16 mouse cellular contexts compared by ENCODE assay signal in genomic region chr16:73404509-73404908, GRCm38 (mm10).
DNase-seq lines count a peak whose midpoint lies in the region; ATAC-seq lines count a peak whose summit lies in the region.
"Had no signal": no experiment of that assay in that cellular context is flagged by ENCODE, and none has a peak within 500 bp of the region (broad histone marks: within the 10 kb centered on the region; RNA-seq: fewer than 3 reads in every experiment).

No protein-coding gene starts in this region.

- no peak for DNase-seq in lung, postnatal 4 days
- DNase-seq in layer of hippocampus, adult 8-10 months (ENCODE audit: low spot score in 2 of 2) = peak; percentile 11 to 18
- peak; percentile 8 for DNase-seq in mesoderm, embryonic 11.5 days (ENCODE audit: low read depth, low spot score)
- DNase-seq in cerebellum, adult 11-12 months = no peak
- no peak for DNase-seq in B cell, adult 2 months
- DNase-seq in T-cell, adult 2 months (ENCODE audit: low spot score) = no peak
- DNase-seq: adrenal gland, postnatal 36 days; cerebellum, postnatal 36 days; kidney, adult 9 months; liver, postnatal 0 days had no signal

- WGBS in lung, embryonic 15.5 days = 44% methylated on average over 3 of the region's 3 CpGs
- WGBS in forebrain, embryonic 16.5 days = 27% methylated on average over 3 of the region's 3 CpGs

- H3K4me1 ChIP-seq in lung, embryonic 15.5 days = no peaks in the 10 kb centered on the region
- peaks cover 6% of the 10 kb centered on the region for H3K4me1 ChIP-seq in forebrain, embryonic 16.5 days (replicated peaks; ENCODE audit: control insufficient read depth, insufficient read depth, low read length)
- H3K4me1 ChIP-seq: hindbrain, embryonic 10.5 days; limb, embryonic 15.5 days had no signal

- peak; percentile 49; the same call in 1 of the 2 replicates for ATAC-seq in lung, embryonic 15.5 days (ENCODE audit: borderline replicate concordance, extremely low read depth, low FRiP score, low TSS enrichment)
- peak; percentile 43; the same call in 1 of the 2 replicates for ATAC-seq in forebrain, embryonic 16.5 days
- ATAC-seq: inflammation-experienced regulatory T-cells, adult 6 months; liver, postnatal 0 days; midbrain, embryonic 16.5 days had no signal

- H3K9me3 ChIP-seq in lung, embryonic 15.5 days = no peaks in the 10 kb centered on the region
- no peaks in the 10 kb centered on the region for H3K9me3 ChIP-seq in forebrain, embryonic 16.5 days (ENCODE audit: control insufficient read depth, low read length)
- H3K9me3 ChIP-seq: hindbrain, embryonic 10.5 days; limb, embryonic 15.5 days had no signal

- H3K27me3 ChIP-seq in lung, embryonic 15.5 days = no peaks in the 10 kb centered on the region
- no peaks in the 10 kb centered on the region for H3K27me3 ChIP-seq in forebrain, embryonic 16.5 days (replicated peaks; ENCODE audit: control insufficient read depth, insufficient read depth, low read length)
- H3K27me3 ChIP-seq: limb, embryonic 15.5 days had no signal

- no peak overlapping the region for H3K27ac ChIP-seq in lung, embryonic 15.5 days
- no peak overlapping the region for H3K27ac ChIP-seq in forebrain, embryonic 16.5 days (ENCODE audit: low read length)
- H3K27ac ChIP-seq: hindbrain, embryonic 10.5 days; limb, embryonic 15.5 days had no signal

- H3K4me3 ChIP-seq in lung, embryonic 15.5 days = no peak overlapping the region
- no peak overlapping the region for H3K4me3 ChIP-seq in forebrain, embryonic 16.5 days (replicated peaks; ENCODE audit: low read length)
- H3K4me3 ChIP-seq: hindbrain, embryonic 10.5 days; limb, embryonic 15.5 days had no signal

- H3K4me2 ChIP-seq in lung, embryonic 15.5 days = no peak overlapping the region
- no peak overlapping the region for H3K4me2 ChIP-seq in forebrain, embryonic 16.5 days (ENCODE audit: low read length)
- H3K4me2 ChIP-seq: limb, embryonic 15.5 days had no signal

- H3K9ac ChIP-seq in lung, embryonic 15.5 days = no peak overlapping the region
- H3K9ac ChIP-seq in forebrain, embryonic 16.5 days (replicated peaks; ENCODE audit: low read depth, low read length) = no peak overlapping the region
- H3K9ac ChIP-seq: limb, embryonic 15.5 days; liver, postnatal 0 days had no signal

- no peaks in the 10 kb centered on the region for H3K36me3 ChIP-seq in lung, embryonic 15.5 days
- H3K36me3 ChIP-seq in forebrain, embryonic 16.5 days (ENCODE audit: control insufficient read depth, insufficient read depth) = no peaks in the 10 kb centered on the region
- H3K36me3 ChIP-seq: hindbrain, embryonic 10.5 days; limb, embryonic 15.5 days had no signal

Comparison
In these comparisons a context has a peak if more than half of its experiments do, and no peak if none do; other contexts are left out.
1. DNase-seq: peak in layer of hippocampus, adult 8-10 months (2 of 2) and mesoderm, embryonic 11.5 days (single experiment); none in lung, postnatal 4 days (0 of 2), cerebellum, adult 11-12 months (single experiment), B cell, adult 2 months (0 of 2) and T-cell, adult 2 months (single experiment).